Mouse (Mus musculus) monocyte, adult 5-6 weeks (primary cell): ENCODE data around the gene Rasgef1a. TPM values are rescaled to one million over a fixed set of nuclear protein-coding genes. Genes with fewer than 3 reads are reported as not detected.

ENCODE experiments used
- ATAC-seq: fragments of 153-309, 156-312 bp; replicated peaks from 2 replicates; pipeline ENCODE4 v1.8.0; 2017; ENCODE audit warnings: mild to moderate bottlenecking; ENCODE audit not compliant: low TSS enrichment, insufficient number of reproducible peaks, severe bottlenecking, poor library complexity, low FRiP score
- total RNA-seq: library from RNA; stranded (forward); fragments of 200-1000, 200-491, 200-594 nt; gene quantifications from 3 replicates; pipeline ENCODE4 v1.2.3, GENCODE M21; 2017

The Rasgef1a gene
- 1.0 to 4.4 TPM (median 1.7 TPM) in 3 replicates for total RNA-seq

DNA sequence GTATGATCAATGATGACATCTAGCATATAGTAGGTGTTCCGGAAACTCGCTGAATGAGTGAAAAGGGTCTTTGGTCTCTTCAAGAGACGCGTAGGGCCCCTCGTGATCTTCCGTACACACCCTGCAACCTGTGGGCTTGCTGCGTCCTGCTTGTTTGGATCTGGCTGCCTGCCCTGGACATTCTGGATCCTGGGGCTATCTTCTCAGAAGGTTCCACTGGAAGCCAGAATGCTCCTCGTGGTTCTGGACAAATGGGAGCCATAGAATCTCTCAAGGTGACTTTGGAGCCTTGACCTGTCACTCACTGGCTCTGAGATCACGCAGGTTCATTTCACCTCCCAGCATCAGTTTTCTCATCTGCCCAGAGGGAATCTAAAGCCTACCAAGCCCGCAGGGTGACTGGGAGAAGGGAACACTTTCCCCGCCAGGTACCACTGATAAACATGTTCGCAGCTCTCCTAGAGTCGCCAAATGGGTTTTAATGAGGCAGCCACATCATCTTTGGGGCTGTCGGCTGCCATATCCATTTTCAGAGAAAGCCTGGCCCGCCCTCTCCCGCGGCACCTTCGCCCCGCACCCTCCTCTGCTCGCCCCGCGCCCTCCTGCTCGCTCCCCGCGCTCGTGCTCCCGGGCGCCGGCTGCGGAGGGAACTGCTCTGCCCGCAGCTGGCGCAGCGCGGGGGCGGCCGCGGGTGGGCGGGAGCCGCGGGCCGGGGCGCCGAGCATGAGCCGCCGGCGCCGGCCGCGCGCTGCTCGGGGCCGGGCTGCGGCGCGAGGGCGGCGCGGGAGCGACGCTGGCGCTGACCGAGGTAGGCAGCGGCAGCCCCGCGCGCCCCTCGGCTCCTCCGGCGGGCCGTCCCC lies at the start of gene Rasgef1a:
Rasgef1a (plus strand) TSS at position 683 of the 860 bp plus-strand sequence.
- no peak for ATAC-seq

DNA sequence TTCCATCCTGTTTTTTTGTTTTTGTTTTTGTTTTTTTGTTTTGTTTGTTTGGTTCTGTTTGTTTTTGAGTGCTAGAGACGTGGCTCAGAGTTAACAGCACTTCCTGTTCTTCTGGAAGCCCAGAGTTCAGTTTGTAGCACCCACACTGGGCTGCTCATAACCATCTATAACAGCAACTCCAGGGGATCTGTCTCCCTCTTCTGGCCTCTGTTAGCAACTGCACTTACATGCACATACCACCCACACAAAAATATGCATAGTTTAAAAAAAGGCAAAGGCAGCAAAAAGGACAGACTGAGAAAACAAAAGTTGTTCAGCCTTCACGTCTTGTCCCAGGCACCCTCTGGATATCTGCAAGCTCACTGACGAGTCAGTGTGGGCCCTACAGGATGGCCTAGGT lies 48.0 kb upstream of the Rasgef1a start:
- no peak for ATAC-seq

DNA sequence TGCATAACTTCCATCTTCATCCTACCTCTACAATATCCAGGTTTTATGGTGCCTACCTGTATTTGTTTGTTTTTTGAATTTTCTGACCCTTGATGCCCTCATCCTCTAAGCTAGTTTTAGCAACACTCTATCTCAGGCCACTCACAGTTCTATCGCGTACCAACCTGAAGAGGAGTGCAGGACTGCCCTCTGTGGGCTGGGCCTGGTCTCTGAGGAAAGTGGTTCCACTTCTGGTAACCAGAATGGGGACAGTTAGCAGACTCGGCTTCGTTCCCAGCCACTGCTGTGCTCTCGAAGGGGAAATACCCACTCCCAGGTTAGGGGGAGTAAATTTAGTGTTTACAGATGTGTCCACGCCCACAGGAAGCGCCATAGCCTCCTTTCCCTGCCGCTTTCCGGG lies 44.5 kb upstream of the Rasgef1a start:
- ATAC-seq = no peak

DNA sequence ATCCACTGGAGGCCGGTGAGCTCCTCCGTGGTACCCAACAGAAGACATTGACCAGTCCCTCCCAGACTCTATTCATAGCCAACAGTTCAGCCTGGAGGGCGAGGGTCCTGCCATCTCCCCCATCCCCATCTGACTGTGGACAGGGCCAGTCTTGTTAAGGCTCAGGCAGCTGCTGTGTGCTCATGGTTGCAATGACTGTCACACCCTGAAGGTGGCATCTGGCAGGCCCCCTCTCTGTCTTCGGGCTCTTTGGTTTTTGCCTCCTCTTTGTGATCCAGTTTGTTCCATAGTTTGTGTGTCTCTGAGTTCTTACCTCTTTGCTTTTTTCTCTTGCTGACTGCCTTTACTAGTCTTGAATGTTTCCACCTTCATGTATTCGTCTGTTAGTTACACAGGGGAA lies 24.1 kb upstream of the Rasgef1a start:
- no peak for ATAC-seq

DNA sequence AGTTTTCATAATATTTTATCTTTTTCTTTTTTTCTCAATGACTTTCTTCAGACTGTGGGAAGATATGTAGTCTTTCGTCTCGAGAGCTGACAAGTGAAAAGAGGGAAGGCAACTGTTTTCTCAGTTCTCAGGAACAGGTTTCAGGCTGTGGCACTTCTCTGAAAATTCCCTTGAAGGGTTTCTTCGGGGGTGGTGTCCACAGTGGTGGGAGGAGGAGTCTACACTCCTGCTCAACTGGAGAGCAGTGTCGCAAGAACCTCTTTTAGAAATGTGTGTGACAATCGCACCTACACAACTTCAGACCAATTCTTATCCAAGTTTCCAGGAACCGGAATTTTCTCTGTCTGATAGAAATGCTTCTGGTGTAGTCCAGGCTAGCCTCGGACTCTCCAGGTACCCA lies 22.0 kb upstream of the Rasgef1a start:
- no peak for ATAC-seq

DNA sequence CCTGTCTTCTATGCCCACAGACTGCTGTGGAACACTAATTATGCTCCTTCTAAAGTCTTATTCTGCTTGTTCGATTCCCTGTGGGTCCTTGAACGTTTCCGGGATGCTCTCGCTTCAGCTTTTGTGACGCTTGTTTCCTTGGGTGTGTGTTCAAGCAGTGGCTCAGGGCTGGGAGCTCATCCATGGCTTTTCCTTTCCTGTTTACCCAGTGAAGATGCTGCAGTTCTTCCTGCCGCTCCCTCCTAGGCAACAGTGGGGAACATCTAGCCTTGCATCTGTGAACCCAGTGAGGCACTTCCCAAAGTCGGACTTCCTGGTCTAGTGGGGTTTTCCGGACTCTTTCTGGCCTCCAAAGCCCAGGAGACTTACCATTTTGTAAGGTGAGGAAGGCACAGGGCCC lies 20.6 kb upstream of the Rasgef1a start:
- ATAC-seq = no peak

DNA sequence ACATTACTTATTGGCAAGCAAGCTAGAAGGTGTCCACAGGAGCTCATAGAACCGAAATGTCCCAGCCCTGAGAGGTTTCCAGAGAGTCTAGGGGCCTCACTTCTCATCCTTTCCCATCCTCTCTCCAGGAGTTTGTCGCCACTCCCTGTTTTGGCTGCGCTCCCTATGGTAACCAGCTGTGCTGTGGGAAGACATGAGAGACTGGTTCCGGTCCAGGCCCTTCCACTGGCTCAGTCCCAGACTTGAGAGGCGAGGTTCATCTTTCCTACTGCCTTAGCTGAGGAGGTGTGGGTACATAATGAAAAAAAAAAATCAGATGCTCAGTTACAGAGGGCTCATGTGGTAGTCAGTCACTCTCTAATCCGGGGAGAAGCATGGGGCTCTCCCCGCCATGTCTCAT lies 19.9 kb upstream of the Rasgef1a start:
- ATAC-seq = no peak

DNA sequence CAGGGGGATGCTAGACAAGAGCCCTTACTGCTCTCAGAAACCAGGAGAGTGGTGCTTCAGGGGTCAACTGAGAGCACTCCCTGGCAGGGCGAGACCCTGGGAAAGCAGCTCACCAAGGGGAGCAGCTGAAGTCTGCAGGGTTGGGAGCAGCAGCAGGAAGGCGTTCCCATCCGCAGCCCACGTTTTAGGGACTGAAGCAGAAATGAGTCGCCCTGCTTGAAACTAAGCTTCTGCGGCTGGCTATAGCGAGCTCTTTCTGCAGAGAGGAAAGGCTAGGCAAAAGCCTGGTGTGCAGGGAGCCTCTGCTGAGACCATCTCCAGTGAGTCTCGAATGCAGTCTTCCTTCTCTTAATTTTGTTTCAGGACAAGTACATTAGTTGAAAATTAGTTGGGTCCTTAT lies 19.3 kb upstream of the Rasgef1a start:
- ATAC-seq = no peak

DNA sequence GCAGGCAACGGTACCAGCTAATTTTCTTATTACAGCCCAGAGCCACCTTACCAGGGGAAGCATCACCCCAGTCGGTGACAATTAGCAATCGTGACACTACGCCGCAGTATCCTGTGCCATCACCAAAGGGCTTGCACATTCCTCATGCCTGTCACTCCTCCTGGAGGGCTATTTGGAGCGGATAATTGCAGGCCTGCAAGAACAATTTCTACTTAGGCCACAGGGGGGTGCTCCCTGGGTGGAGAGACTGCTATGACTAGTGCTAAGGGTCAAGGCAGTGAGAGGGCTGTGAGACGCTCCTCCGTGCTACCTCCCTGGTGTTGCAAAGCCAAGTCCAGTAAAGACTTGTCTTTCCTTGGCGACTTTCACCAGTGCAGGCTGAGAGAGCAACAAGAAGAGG lies 16.1 kb upstream of the Rasgef1a start:
- ATAC-seq = no peak

DNA sequence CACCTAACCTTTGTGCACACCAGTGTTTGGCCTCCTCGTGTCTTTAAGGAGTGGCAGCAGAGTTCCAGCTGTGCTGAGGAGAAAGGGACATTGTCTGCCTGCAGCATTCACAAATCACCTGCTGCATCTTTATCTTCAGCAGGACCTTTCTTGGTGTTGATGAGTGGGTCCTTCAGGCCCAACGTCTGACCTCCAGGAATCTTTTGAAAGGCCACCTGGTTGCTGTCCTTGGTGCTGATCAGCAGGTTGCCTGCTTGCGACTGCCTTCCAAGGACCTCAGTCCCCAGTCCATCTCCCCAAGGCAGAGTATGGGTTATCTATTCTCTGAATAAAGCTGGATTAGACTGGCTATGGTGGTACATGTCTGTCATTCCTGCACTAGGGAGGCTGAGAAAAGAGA lies 10.0 kb upstream of the Rasgef1a start:
- no peak for ATAC-seq

DNA sequence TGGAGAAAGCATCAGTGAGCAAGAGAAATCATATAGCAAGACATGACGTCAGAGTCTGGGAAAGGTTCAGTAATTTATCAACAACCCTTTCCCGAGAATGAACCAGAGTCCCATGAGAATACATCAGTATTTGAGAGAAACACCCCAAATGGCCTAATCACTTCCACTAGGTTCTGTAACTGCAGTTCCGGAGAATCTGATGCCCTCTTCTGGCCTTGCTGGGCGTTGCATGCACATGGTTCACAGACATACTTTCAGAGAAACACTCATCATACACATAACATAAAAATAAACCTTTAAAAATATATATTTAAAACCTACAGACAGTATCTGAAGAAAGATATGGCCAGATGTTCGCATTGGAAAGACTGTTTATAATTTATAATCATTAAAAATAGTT lies 3.9 kb upstream of the Rasgef1a start:
- ATAC-seq = no peak

DNA sequence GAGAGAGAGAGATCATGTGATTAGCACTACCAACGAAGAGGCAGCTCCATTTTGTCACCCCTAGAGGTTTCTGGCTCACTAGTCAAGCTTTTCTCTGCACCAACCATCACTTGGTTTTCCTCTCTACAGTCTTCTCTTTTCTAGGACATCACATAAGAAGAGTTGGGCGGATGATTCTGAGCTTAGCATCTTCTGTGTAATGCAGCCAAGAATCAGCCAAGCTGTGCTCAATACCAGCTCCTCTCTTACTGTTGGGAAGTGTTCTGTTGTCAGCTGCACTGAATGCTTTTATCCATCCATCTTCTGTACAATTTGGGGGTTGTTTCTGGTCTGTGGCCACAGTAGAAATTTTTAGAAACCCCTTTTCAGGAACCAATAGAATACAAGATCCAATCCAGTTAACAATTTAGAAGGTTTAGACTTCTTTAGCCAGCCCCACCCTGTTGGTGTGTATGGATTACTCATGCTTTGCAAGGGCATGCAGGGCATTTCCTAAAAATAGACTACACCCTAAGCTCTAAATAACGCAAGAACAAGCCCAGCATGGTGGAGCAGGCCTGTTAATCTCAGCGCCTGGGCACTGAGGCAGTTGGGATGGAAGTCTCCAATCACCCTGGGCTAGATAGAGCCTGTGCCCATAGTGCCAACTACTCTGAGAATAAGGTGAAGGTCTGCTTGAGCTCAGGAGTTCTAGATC lies 3.2 kb upstream of the Rasgef1a start:
- ATAC-seq = no peak

DNA sequence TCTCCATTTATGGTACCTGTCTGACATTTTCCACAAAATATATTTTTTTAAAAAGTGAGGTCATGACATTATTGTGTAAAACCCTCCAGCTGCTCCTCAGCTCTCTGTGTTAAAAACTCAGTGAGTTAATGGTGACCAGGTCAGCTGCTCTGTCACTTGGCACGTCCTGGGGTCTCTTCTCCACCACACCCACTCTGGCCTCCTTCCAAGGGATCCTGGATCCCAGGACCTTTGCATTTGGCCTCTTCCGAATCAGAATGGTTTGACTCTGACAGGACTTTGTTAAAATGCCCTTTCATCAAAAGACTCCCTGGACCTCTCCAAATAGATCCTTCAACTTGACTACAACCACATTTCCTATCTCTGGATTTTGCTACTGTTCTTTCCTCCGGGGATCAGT lies 982 bp upstream of the Rasgef1a start:
- ATAC-seq = no peak

DNA sequence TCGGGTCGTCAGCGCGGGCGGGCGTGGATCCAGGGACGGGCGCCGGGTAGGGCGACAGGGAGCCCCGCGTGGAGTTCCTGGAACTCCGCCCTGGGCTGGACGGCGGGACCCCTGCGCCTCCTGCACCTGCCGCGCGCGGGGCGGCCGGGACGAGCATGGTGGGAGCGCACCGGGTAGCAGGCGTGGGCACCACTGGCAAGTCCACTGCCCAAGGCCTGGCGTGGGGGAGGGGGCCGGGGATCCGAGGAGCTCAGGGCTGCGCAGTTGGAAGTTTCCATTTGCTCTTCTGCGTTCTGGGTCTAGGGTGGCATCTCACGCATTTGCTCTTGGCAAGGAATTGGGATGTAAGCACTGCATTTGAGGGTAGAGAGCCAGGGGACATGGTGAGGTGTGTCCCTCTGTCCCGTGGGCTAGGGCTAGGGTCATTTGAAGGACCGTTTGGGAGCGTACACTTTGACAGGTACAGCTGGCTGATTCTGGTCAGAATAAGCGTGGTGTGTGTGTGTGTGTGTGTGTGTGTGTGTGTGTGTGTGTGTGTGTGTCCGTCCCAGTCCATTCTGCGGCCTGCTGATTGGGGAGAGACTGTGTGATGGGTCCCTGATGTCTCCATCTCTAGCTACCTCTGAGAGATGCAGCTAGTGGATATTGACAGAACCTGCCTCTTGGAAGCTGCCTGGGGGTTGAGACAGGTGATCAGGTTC lies 528 bp downstream of the Rasgef1a start:
- no peak for ATAC-seq

DNA sequence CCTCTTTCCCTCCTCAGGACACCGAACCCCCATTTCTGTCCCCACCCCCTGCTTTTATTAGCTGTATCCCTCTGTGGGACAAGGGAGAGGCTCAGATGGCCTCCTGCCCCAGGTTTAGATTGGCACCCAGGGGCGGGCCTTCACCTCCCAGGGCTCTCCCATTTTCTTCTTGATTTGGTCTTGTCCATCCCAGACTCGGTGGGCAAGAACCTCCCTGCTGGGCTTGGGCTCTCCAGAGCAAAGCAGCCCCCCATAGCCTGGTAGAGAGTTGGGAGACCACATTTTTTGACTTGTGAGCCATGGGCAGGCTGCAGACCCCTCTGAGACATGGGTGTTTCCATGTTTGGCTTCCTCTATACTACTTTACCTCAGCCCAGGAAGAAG lies 1.1 kb downstream of the Rasgef1a start:
- no peak for ATAC-seq

DNA sequence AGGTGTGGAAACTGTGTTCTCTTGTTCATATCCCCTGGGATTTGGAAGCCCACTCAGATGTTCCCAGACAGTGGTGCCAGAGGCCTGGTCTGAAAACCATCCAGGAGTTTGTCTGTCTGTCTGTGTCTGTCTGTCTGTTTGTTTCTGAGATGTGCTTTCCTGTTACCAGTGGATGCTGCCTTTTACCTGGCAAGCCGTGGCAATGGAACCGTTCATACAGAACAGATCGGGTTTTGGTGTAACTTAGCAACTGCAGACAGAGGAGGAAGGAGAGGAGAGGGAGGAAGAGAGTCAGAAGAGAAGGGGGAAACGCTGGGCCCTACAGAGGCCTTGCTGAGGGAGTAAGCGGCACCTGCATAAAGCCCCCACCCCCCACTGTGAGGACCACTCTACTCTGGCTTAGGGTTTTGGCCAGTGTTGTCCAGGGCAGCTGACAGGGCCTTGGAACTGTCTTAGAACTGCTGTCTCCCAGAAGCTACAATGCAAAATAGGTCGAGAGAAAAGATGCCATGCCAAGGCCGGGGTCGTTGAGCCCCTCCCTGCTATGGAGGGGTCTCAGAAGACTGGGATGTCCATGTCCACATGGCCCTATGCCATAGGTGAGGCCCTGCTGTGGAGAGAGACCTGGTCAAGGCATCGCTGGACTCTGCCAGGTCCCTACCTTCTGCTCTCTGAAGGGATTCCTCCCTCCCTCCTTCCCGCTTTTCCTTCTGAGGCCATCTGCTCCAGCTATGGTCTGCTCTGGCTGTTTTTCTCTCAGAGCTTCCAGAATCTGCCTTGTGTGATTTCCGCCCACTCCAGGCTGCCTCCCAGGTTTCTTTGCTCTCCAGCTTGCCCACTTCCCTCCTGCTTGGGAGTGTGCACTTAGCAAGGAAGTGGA lies 2.0 kb downstream of the Rasgef1a start:
- ATAC-seq = no peak

DNA sequence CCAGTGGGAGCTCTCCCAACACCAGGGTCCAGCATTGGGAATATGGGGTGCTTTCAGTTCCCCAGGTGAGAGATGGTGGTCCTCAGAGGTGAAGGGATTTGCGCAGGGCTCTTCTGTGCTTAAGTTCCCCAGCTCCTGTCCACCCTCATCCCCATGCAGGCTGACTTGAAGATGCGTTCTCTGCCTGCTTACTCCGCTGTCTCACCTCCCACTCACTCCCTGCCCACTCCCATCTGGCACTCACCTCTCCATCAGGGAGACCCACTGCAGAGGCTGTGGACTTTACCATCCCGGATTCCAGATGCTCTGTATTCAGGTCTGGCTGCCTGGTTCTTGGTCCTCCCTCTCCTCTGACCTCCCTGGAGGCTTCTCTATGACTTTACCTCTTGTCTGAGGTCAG lies 3.6 kb downstream of the Rasgef1a start:
- no peak for ATAC-seq

DNA sequence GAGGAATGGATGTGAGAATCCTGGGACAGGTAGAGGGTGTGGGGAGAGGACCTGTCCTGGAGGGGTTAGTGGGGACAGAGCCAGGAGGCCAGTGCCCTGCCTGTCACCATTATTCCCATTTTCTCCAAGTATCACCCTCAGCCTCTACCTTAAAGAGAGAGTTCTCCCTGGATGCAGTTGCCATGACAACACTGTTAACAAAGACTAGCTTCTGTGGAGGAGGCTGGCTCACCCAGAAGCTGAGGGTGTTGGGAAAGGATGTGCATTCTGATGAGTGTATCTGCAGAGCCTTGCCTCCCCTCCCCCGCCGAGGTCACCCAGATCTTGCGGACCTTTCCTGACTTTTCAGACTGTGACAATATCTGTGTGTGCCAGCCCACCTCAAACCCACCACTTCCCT lies 4.7 kb downstream of the Rasgef1a start:
- ATAC-seq = no peak

DNA sequence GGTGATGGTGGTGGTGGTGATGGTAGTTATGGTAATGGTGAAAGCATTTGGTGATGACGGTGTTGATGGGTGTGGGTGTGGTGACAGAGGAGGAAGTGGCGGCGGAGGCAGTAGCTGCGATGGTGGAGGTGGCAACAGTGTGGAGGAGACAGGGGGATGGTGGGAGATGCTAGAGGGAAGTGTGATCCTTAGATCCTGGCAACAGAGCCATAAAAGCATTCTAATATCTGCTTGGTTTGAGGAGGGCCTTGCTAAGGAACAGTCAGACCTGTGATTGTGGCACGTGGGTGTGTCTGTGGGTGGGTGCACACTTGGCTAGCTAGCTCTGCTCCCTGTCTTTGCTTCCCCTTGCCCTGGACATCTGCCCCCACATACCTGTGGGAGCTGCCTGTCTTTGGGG lies 7.4 kb downstream of the Rasgef1a start:
- ATAC-seq = 0 out of 2 replicates have a peak, but pooled peaks have one; percentile 19
